Mouse (Mus musculus) hindbrain, embryonic 14.5 days (tissue): ENCODE results near the gene Rpa1. TPM values are rescaled to one million over a fixed set of nuclear protein-coding genes. Genes with fewer than 3 reads are reported as not detected.

Experiments used
- ATAC-seq: fragments of 200-750 bp; cut with Nextera tagmentation; 2 replicates; pipeline ENCODE4 v1.8.0; 2017; ENCODE audit warnings: moderate number of reproducible peaks, mild to moderate bottlenecking, moderate TSS enrichment, moderate library complexity; ENCODE audit not compliant: low FRiP score
- DNase-seq: peaks from one replicate; pipeline ENCODE4 v3.0.0-alpha.2; 2015; ENCODE audit warnings: low spot score
- H3K27ac ChIP-seq: fragments of 300-500 bp; sonication (generic); 2 replicates; pipeline ENCODE4 v1.5.1; 2014; ENCODE audit warnings: mild to moderate bottlenecking, moderate library complexity
- H3K27me3 ChIP-seq: fragments of 300-500 bp; sonication (generic); 2 replicates; pipeline ENCODE4 v1.6.1; 2014; ENCODE audit warnings: mild to moderate bottlenecking, low read length, mixed read lengths; ENCODE audit not compliant: control insufficient read depth, insufficient read depth
- H3K36me3 ChIP-seq: fragments of 300-500 bp; sonication (generic); replicated peaks from 2 replicates; pipeline ENCODE4 v1.6.1; 2014; ENCODE audit not compliant: control insufficient read depth, insufficient read depth
- H3K4me1 ChIP-seq: fragments of 300-500 bp; sonication (generic); replicated peaks from 2 replicates; pipeline ENCODE4 v1.6.1; 2014; ENCODE audit warnings: antibody characterized with exemption, low read length, mixed read lengths; ENCODE audit not compliant: control insufficient read depth, insufficient read depth
- H3K4me2 ChIP-seq: fragments of 300-500 bp; sonication (generic); replicated peaks from 2 replicates; pipeline ENCODE4 v1.6.1; 2014; ENCODE audit warnings: mild to moderate bottlenecking, moderate library complexity
- H3K4me3 ChIP-seq: fragments of 300-500 bp; sonication (generic); replicated peaks from 2 replicates; pipeline ENCODE4 v1.5.1; 2014; ENCODE audit warnings: mild to moderate bottlenecking, low read length
- H3K9ac ChIP-seq: fragments of 300-500 bp; sonication (generic); 2 replicates; pipeline ENCODE4 v1.6.1; 2014
- H3K9me3 ChIP-seq: fragments of 300-500 bp; sonication (generic); 2 replicates; pipeline ENCODE4 v1.6.1; 2016; ENCODE audit warnings: low read length; ENCODE audit not compliant: control insufficient read depth
- WGBS: fragments of 180-500 bp; shearing (Covaris S2); extraction: QIAGEN DNeasy Blood & Tissue Kit; methylation state at CpG from one replicate; pipeline ENCODE4 v1.1.7; 2014; 5-methylcytosine and 5-hydroxymethylcytosine counted together
- polyA plus RNA-seq: library from polyadenylated mRNA; unstranded; fragments of >200 nt; fragmentation: Nextera tagmentation; extraction: Ambion mirVana; gene quantifications from 2 replicates; pipeline ENCODE4 v1.2.1, GENCODE M21; 2014

The Rpa1 gene
- polyA plus RNA-seq, 1 experiment from 2014 or later = 48.0 TPM

DNA sequence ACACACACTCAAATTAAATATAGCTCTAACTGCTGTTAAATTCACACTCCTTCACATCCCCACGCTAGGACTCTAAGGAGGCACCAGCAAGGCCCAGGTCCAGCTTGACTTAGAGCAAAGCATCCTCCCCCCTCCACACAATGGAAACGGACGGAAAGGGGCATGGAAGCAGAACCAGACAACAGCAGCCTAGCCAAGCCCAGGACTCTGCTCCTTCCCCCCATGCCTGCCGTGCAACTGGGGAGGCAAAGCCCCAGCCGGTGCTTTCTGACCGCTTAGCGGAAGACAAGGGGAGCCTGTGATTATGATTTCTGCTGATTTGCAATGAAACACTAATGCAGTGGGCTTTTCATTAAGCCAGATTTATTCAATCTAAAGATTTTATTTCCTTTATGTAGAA, 70.0 kb downstream of the Rpa1 start:
- Histone ChIP-seq H3K4me3 (no peak overlapping the region), H3K4me1 (peaks cover 67% of the 10 kb centered on the region), H3K4me2 (no peak overlapping the region), H3K27me3 (peaks cover 14% of the 10 kb centered on the region; the same call in 1 of the 2 replicates), H3K36me3 (no peaks in the 10 kb centered on the region), H3K27ac (no peak overlapping the region), H3K9me3 (no peaks in the 10 kb centered on the region), H3K9ac (no peak overlapping the region)
- no peak for ATAC-seq
- no peak for DNase-seq
- 35% methylated on average over 7 of the region's 7 CpGs for WGBS

GRCm38 (mm10) chr11:75275035-75275434, 73.1 kb downstream of the Rpa1 start:
- no peak overlapping the region for H3K27ac ChIP-seq
- ATAC-seq (no peak), DNase-seq (no peak)
- WGBS = 30% methylated on average over 6 of the region's 6 CpGs
- H3K9ac ChIP-seq = 0 out of 2 replicates have a peak overlapping the region, but pooled peaks have one; percentile 2
- H3K9me3 ChIP-seq = no peaks in the 10 kb centered on the region
- no peaks in the 10 kb centered on the region for H3K36me3 ChIP-seq
- H3K4me1 ChIP-seq = peaks cover 40% of the 10 kb centered on the region
- H3K4me2 ChIP-seq = no peak overlapping the region
- no peak overlapping the region for H3K4me3 ChIP-seq
- no peaks in the 10 kb centered on the region for H3K27me3 ChIP-seq

DNA sequence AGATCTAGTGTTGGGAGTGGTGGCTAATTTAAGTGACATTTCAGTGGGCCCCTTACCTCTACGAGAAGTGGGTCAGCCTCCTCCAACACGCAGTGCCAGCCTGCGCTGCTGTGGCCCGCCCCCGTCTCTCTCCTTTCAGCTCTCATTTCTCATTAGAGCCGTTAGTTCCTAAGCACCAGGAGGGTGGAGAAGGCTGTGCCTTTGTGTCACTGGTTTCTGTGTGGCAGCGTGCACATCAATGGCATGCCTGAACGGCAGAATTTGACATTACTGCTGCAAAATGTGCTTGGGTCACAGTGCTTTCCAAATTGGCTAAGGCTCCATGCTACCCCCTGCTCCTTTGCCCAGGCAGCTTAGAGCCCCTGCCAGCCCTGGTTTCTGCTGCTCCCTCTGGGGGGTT, 74.7 kb downstream of the Rpa1 start:
- H3K27ac ChIP-seq = peak overlapping the region; percentile 63
- ATAC-seq (no peak), DNase-seq (peak; percentile 51)
- 5% methylated on average over 8 of the region's 8 CpGs for WGBS
- H3K27me3 ChIP-seq = no peaks in the 10 kb centered on the region
- H3K9ac ChIP-seq = peak overlapping the region; percentile 43
- H3K4me2 ChIP-seq = peak overlapping the region; percentile 32
- H3K9me3 ChIP-seq = no peaks in the 10 kb centered on the region
- H3K4me1 ChIP-seq = peaks cover 25% of the 10 kb centered on the region
- H3K36me3 ChIP-seq = no peaks in the 10 kb centered on the region
- no peak overlapping the region for H3K4me3 ChIP-seq

- ATAC-seq (no peak), DNase-seq (no peak)
- no peak overlapping the region for H3K27ac ChIP-seq
- H3K4me3 ChIP-seq = no peak overlapping the region
- no peaks in the 10 kb centered on the region for H3K9me3 ChIP-seq
- no peak overlapping the region for H3K4me2 ChIP-seq
- no peaks in the 10 kb centered on the region; the same call in 1 of the 2 replicates for H3K36me3 ChIP-seq
- no peak overlapping the region for H3K9ac ChIP-seq
- H3K27me3 ChIP-seq = no peaks in the 10 kb centered on the region
- peaks cover 25% of the 10 kb centered on the region for H3K4me1 ChIP-seq
- WGBS = 59% methylated on average over 7 of the region's 7 CpGs
Observed at GRCm38 (mm10) chr11:75270985-75271434, 77.1 kb downstream of the Rpa1 start.

DNA sequence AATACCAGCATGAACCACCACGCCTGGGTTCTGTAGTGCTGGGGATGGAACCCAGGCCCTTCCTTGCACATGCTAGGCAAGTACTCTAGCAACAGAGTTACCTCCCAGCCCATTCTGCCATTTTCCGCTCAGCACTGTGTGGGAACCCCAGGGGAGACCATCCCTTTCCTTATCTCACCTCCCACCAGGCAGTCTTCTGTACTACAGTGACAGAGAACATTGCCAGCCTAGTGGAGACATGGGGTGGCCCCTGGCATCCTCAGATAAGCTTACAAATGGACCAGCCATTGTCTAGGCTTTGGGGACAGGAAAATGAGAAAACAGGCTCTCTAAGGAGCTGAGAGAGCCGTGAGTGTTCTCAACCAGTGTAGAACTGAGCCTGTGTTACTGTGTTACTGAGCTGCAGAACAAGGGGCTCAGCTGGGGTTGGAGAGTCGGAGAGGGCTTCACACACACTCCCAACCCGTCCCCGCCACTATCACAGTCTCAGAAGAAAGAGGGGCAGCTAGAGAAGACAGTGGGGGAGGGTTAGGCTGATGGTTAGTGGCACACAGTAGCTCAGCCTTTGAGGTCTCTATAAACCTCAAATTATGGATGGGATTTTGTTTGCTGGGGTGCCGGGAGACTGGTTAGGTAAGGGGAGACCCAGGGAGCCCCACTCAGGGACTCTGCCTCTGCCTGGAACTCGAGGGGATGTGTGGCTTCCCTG, 77.7 kb downstream of the Rpa1 start:
- H3K9ac ChIP-seq = no peak overlapping the region
- no peak overlapping the region for H3K4me3 ChIP-seq
- DNase-seq (no peak), ATAC-seq (no peak)
- 55% methylated on average over 8 of the region's 8 CpGs for WGBS
- H3K27me3 ChIP-seq = no peaks in the 10 kb centered on the region
- no peak overlapping the region for H3K27ac ChIP-seq
- no peak overlapping the region for H3K4me2 ChIP-seq
- peaks cover 24% of the 10 kb centered on the region for H3K4me1 ChIP-seq
- H3K9me3 ChIP-seq = no peaks in the 10 kb centered on the region
- H3K36me3 ChIP-seq = no peaks in the 10 kb centered on the region; the same call in 1 of the 2 replicates

- no peaks in the 10 kb centered on the region; the same call in 1 of the 2 replicates for H3K36me3 ChIP-seq
- H3K4me2 ChIP-seq = no peak overlapping the region
- 84% methylated on average over 4 of the region's 4 CpGs for WGBS
- no peaks in the 10 kb centered on the region for H3K9me3 ChIP-seq
- no peak overlapping the region for H3K4me3 ChIP-seq
- H3K4me1 ChIP-seq = peaks cover 15% of the 10 kb centered on the region
- no peak for DNase-seq
- H3K27me3 ChIP-seq = no peaks in the 10 kb centered on the region
- no peak for ATAC-seq
- no peak overlapping the region for H3K27ac ChIP-seq
- H3K9ac ChIP-seq = no peak overlapping the region
Observed at GRCm38 (mm10) chr11:75269213-75269612, 78.9 kb downstream of the Rpa1 start.

- Histone ChIP-seq H3K4me2 (no peak overlapping the region), H3K27me3 (no peaks in the 10 kb centered on the region), H3K4me1 (peaks cover 17% of the 10 kb centered on the region), H3K9me3 (no peaks in the 10 kb centered on the region), H3K4me3 (no peak overlapping the region), H3K27ac (no peak overlapping the region), H3K9ac (no peak overlapping the region), H3K36me3 (no peaks in the 10 kb centered on the region; the same call in 1 of the 2 replicates)
- 63% methylated on average over 5 of the region's 5 CpGs for WGBS
- DNase-seq (no peak), ATAC-seq (no peak)
Observed at GRCm38 (mm10) chr11:75268492-75268891, 79.6 kb downstream of the Rpa1 start.

- 49% methylated on average over 9 of the region's 9 CpGs for WGBS
- DNase-seq (no peak), ATAC-seq (no peak)
- H3K36me3 ChIP-seq = no peaks in the 10 kb centered on the region; the same call in 1 of the 2 replicates
- H3K4me3 ChIP-seq = no peak overlapping the region
- H3K9ac ChIP-seq = no peak overlapping the region
- H3K27ac ChIP-seq = peak overlapping the region; percentile 48; the same call in 1 of the 2 replicates
- H3K9me3 ChIP-seq = no peaks in the 10 kb centered on the region
- H3K4me2 ChIP-seq = no peak overlapping the region
- no peaks in the 10 kb centered on the region for H3K27me3 ChIP-seq
- H3K4me1 ChIP-seq = peaks cover 18% of the 10 kb centered on the region
Observed at GRCm38 (mm10) chr11:75267826-75268281, 80.3 kb downstream of the Rpa1 start.

DNA sequence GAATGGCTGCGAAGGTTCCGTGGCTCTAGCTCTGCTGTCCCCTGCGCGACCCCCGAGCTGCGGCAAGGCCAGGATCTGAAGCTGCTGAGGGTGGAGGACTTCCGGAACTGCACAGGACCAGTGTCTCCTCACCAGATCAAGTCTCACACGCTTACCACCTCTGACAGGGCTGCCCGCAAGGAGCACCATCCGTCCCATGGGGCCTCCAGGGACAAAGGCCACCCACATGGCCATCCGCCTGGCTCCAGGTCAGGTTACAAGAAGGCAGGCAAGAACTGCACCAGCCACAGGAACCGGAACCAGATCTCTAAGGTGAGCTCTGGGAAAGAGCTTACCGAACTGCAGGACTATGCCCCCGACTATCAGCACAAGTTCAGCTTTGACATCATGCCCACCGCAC, 82.6 kb downstream of the Rpa1 start:
- H3K27ac ChIP-seq = no peak overlapping the region
- H3K4me1 ChIP-seq = peaks cover 38% of the 10 kb centered on the region
- H3K9ac ChIP-seq = no peak overlapping the region
- no peak for ATAC-seq
- DNase-seq = no peak
- no peaks in the 10 kb centered on the region for H3K27me3 ChIP-seq
- H3K9me3 ChIP-seq = no peaks in the 10 kb centered on the region
- no peak overlapping the region for H3K4me3 ChIP-seq
- WGBS = 79% methylated on average over 15 of the region's 15 CpGs
- no peaks in the 10 kb centered on the region; the same call in 1 of the 2 replicates for H3K36me3 ChIP-seq
- H3K4me2 ChIP-seq = no peak overlapping the region
